Mouse (Mus musculus) retina, postnatal 1 day (tissue): ENCODE measurements around the gene Hlx.

ENCODE experiments used
- DNase-seq: peaks from one replicate; pipeline ENCODE4 v3.0.0-alpha.2; 2012

The Hlx gene

GRCm38 (mm10) chr1:184732556-184733049 is at the start of gene Hlx:
Gene Hlx (minus strand): TSS chr1:184732619.
- peak; percentile 91 for DNase-seq

GRCm38 (mm10) chr1:184782161-184782513 is 49.7 kb upstream of the Hlx start:
- DNase-seq, result peak; percentile 23

- DNase-seq, result no peak
Observed at GRCm38 (mm10) chr1:184781286-184782160, 49.1 kb upstream of the Hlx start.

- no peak for DNase-seq
Observed at GRCm38 (mm10) chr1:184778157-184778556, 45.7 kb upstream of the Hlx start.

GRCm38 (mm10) chr1:184777061-184777795 is 44.8 kb upstream of the Hlx start:
- peak; percentile 58 for DNase-seq

GRCm38 (mm10) chr1:184775289-184775688 is 42.9 kb upstream of the Hlx start:
- DNase-seq, result no peak

GRCm38 (mm10) chr1:184771891-184772249 is 39.5 kb upstream of the Hlx start:
- no peak for DNase-seq

- DNase-seq, result peak; percentile 80
Observed at GRCm38 (mm10) chr1:184771202-184771890, 38.9 kb upstream of the Hlx start.

GRCm38 (mm10) chr1:184763866-184764265 is 31.4 kb upstream of the Hlx start:
- DNase-seq, result no peak

- no peak for DNase-seq
Observed at GRCm38 (mm10) chr1:184762941-184763340, 30.5 kb upstream of the Hlx start.

GRCm38 (mm10) chr1:184761988-184762387 is 29.6 kb upstream of the Hlx start:
- no peak for DNase-seq

GRCm38 (mm10) chr1:184752671-184753070 is 20.3 kb upstream of the Hlx start:
- DNase-seq, result no peak

GRCm38 (mm10) chr1:184750114-184750664 is 17.8 kb upstream of the Hlx start:
- DNase-seq, result no peak

- DNase-seq, result no peak
Observed at GRCm38 (mm10) chr1:184748692-184749152, 16.3 kb upstream of the Hlx start.

GRCm38 (mm10) chr1:184737876-184738479 is 5.6 kb upstream of the Hlx start:
- peak; percentile 71 for DNase-seq

GRCm38 (mm10) chr1:184737228-184737627 is 4.8 kb upstream of the Hlx start:
- no peak for DNase-seq

GRCm38 (mm10) chr1:184736260-184736659 is 3.8 kb upstream of the Hlx start:
- no peak for DNase-seq

GRCm38 (mm10) chr1:184734991-184735920 is 2.8 kb upstream of the Hlx start:
- no peak for DNase-seq

- no peak for DNase-seq
Observed at GRCm38 (mm10) chr1:184734067-184734830, 1.8 kb upstream of the Hlx start.

- no peak for DNase-seq
Observed at GRCm38 (mm10) chr1:184733300-184734066, 1.1 kb upstream of the Hlx start.
